Mouse (Mus musculus) adrenal gland, postnatal 10 days (tissue): ENCODE results near the gene Ptpru. TPM values are rescaled to one million over a fixed set of nuclear protein-coding genes. Genes with fewer than 3 reads are reported as not detected.

ENCODE experiments used
- DNase-seq: peaks from one replicate; pipeline ENCODE4 v3.0.0; 2021; ENCODE audit warnings: mixed read lengths
- long read RNA-seq, 2 experiments: library from polyadenylated mRNA; stranded (forward); transcript quantifications; one replicate each; pipeline ENCODE4 v2.0.0; 2021
- total RNA-seq, 2 experiments: library from RNA; stranded (reverse); gene quantifications; 2 replicates each; pipeline ENCODE4 v1.2.3; 2021

Gene Ptpru
- 10 to 100 TPM; 27.0 to 33.8 TPM for total RNA-seq
- long read RNA-seq, experiment 1, full-length matches to known transcripts: 1 of 20 reads
- long read RNA-seq, experiment 1, partial matches to known transcripts: 14 of 20 reads
- long read RNA-seq, experiment 1, other reads (novel, unspliced or antisense): 5 of 20 reads
- long read RNA-seq, experiment 2, partial matches to known transcripts: 7 of 14 reads
- long read RNA-seq, experiment 2, other reads (novel, unspliced or antisense): 7 of 14 reads

- DNase-seq: peak; percentile 98
These were observed at the start of gene Ptpru for GRCm38 (mm10) chr4:131837872-131838524. Gene Ptpru (minus strand): TSS chr4:131838288.

GRCm38 (mm10) chr4:131885376-131885775 is 47.3 kb upstream of the Ptpru start:
- peak; percentile 43 for DNase-seq

- peak; percentile 42 for DNase-seq
These were observed 45.5 kb upstream of the Ptpru start for GRCm38 (mm10) chr4:131883571-131883970.

GRCm38 (mm10) chr4:131881306-131881705 is 43.2 kb upstream of the Ptpru start:
- no peak for DNase-seq

GRCm38 (mm10) chr4:131879692-131880091 is 41.6 kb upstream of the Ptpru start:
- no peak for DNase-seq

GRCm38 (mm10) chr4:131876836-131877235 is 38.7 kb upstream of the Ptpru start:
- no peak for DNase-seq

GRCm38 (mm10) chr4:131875242-131875641 is 37.2 kb upstream of the Ptpru start:
- no peak for DNase-seq

- DNase-seq: no peak
These were observed 36.5 kb upstream of the Ptpru start for GRCm38 (mm10) chr4:131874567-131874966.

GRCm38 (mm10) chr4:131874169-131874536 is 36.1 kb upstream of the Ptpru start:
- no peak for DNase-seq

- DNase-seq: peak; percentile 97
These were observed 35.4 kb upstream of the Ptpru start, which contains the start of gene Srsf4 for GRCm38 (mm10) chr4:131873293-131874168. Gene Srsf4 (plus strand): TSS chr4:131873617.

GRCm38 (mm10) chr4:131872672-131873292 is 34.7 kb upstream of the Ptpru start:
- peak; percentile 15 for DNase-seq

- no peak for DNase-seq
These were observed 23.3 kb upstream of the Ptpru start for GRCm38 (mm10) chr4:131861341-131861739.

- DNase-seq: peak; percentile 87
These were observed 22.6 kb upstream of the Ptpru start for GRCm38 (mm10) chr4:131860492-131861340.

- no peak for DNase-seq
These were observed 16.9 kb upstream of the Ptpru start for GRCm38 (mm10) chr4:131854950-131855349.

GRCm38 (mm10) chr4:131849986-131850638 is 12.0 kb upstream of the Ptpru start:
- DNase-seq: peak; percentile 53

GRCm38 (mm10) chr4:131848082-131848481 is 10.0 kb upstream of the Ptpru start:
- DNase-seq: no peak

GRCm38 (mm10) chr4:131845991-131846778 is 8.1 kb upstream of the Ptpru start:
- DNase-seq: no peak

GRCm38 (mm10) chr4:131843290-131843743 is 5.2 kb upstream of the Ptpru start, which contains the start of gene Mecr:
Gene Mecr (plus strand): TSS chr4:131843470.
- peak; percentile 97 for DNase-seq

GRCm38 (mm10) chr4:131836891-131837491 is 1.1 kb downstream of the Ptpru start:
- peak; percentile 73 for DNase-seq
